Comparison of ENCODE assay signal across 11 mouse cellular contexts in genomic region chr11:80696350-80696749, GRCm38 (mm10).
DNase-seq lines count a peak whose midpoint lies in the region; ATAC-seq and TF ChIP-seq lines count a peak whose summit lies in the region.
"Had no signal": no experiment of that assay in that cellular context is flagged by ENCODE, and none has a peak within 500 bp of the region (broad histone marks: within the 10 kb centered on the region; RNA-seq: fewer than 3 reads in every experiment).

No protein-coding gene starts in this region.

- no peak overlapping the region for H3K4me2 ChIP-seq in hindbrain, postnatal 0 days (ENCODE audit: low read depth, low read length)
- H3K4me2 ChIP-seq in hindbrain, embryonic 16.5 days (ENCODE audit: low read length) = no peak overlapping the region
- no peak overlapping the region for H3K4me2 ChIP-seq in kidney, embryonic 14.5 days (replicated peaks; ENCODE audit: low read depth, low read length)
- H3K4me2 ChIP-seq: embryonic facial prominence, embryonic 13.5 days; limb, embryonic 15.5 days; stomach, embryonic 15.5 days had no signal

- no peak for ATAC-seq in hindbrain, postnatal 0 days
- ATAC-seq in hindbrain, embryonic 16.5 days = no peak
- peak; percentile 76 for ATAC-seq in erythroblast, adult 5-6 weeks (replicated peaks; ENCODE audit: low FRiP score, poor library complexity, severe bottlenecking)
- no peak for ATAC-seq in kidney, embryonic 14.5 days (ENCODE audit: low FRiP score, low TSS enrichment)

- no peak overlapping the region for H3K27ac ChIP-seq in hindbrain, postnatal 0 days
- H3K27ac ChIP-seq in hindbrain, embryonic 16.5 days (ENCODE audit: low read depth, low read length) = no peak overlapping the region
- H3K27ac ChIP-seq in ES-E14 (ENCODE audit: insufficient read depth, low read depth, low read length, poor library complexity, severe bottlenecking) = no peak overlapping the region
- H3K27ac ChIP-seq in kidney, embryonic 14.5 days (ENCODE audit: low read depth, low read length) = no peak overlapping the region
- H3K27ac ChIP-seq: embryonic facial prominence, embryonic 13.5 days; limb, embryonic 15.5 days; stomach, embryonic 15.5 days had no signal

- H3K9ac ChIP-seq in hindbrain, postnatal 0 days (replicated peaks; ENCODE audit: low read length) = no peak overlapping the region
- no peak overlapping the region for H3K9ac ChIP-seq in hindbrain, embryonic 16.5 days (ENCODE audit: low read depth, low read length)
- H3K9ac ChIP-seq in ES-E14 (ENCODE audit: insufficient read depth, low read depth, low read length, poor library complexity, severe bottlenecking) = no peak overlapping the region
- H3K9ac ChIP-seq in kidney, embryonic 14.5 days (ENCODE audit: low read depth, low read length) = no peak overlapping the region
- H3K9ac ChIP-seq: embryonic facial prominence, embryonic 13.5 days; limb, embryonic 15.5 days; stomach, embryonic 15.5 days had no signal

- H3K36me3 ChIP-seq in hindbrain, postnatal 0 days (ENCODE audit: insufficient read depth, low read length) = no peaks in the 10 kb centered on the region
- no peaks in the 10 kb centered on the region for H3K36me3 ChIP-seq in hindbrain, embryonic 16.5 days (ENCODE audit: control insufficient read depth, insufficient read depth, low read length)
- H3K36me3 ChIP-seq in ES-E14 (ENCODE audit: control insufficient read depth, insufficient read depth, low read length, poor library complexity, severe bottlenecking) = no peaks in the 10 kb centered on the region
- H3K36me3 ChIP-seq in kidney, embryonic 14.5 days (ENCODE audit: control insufficient read depth, insufficient read depth, low read length) = no peaks in the 10 kb centered on the region
- H3K36me3 ChIP-seq: embryonic facial prominence, embryonic 13.5 days; limb, embryonic 15.5 days; stomach, embryonic 15.5 days had no signal

- in situ Hi-C loops in ES-E14 (cut with MboI; ENCODE audit: low sequenced_read_pairs in 2 of 2, unreplicated experiment in 2 of 2) = loop anchor here in 1 of 2 experiments (25.0 kb wide), 1 partner anchor 166 kb away; the partner anchor contains the start of gene Spaca3

- H3K4me1 ChIP-seq in hindbrain, postnatal 0 days (ENCODE audit: insufficient read depth, low read length) = no peaks in the 10 kb centered on the region
- H3K4me1 ChIP-seq in hindbrain, embryonic 16.5 days (ENCODE audit: control insufficient read depth, insufficient read depth, low read depth, low read length) = no peaks in the 10 kb centered on the region
- no peaks in the 10 kb centered on the region for H3K4me1 ChIP-seq in ES-E14 (ENCODE audit: control insufficient read depth in 2 of 2, insufficient read depth in 2 of 2, low read length in 2 of 2, poor library complexity in 1 of 2)
- no peaks in the 10 kb centered on the region for H3K4me1 ChIP-seq in kidney, embryonic 14.5 days (ENCODE audit: control insufficient read depth, insufficient read depth, low read length)
- H3K4me1 ChIP-seq: embryonic facial prominence, embryonic 13.5 days; limb, embryonic 15.5 days; stomach, embryonic 15.5 days had no signal

- H3K27me3 ChIP-seq in hindbrain, postnatal 0 days (ENCODE audit: insufficient read depth, low read length) = no peaks in the 10 kb centered on the region
- no peaks in the 10 kb centered on the region for H3K27me3 ChIP-seq in hindbrain, embryonic 16.5 days (replicated peaks; ENCODE audit: control insufficient read depth, insufficient read depth, low read length)
- H3K27me3 ChIP-seq in kidney, embryonic 14.5 days (ENCODE audit: control insufficient read depth, insufficient read depth, low read length) = no peaks in the 10 kb centered on the region
- H3K27me3 ChIP-seq: embryonic facial prominence, embryonic 13.5 days; stomach, embryonic 15.5 days had no signal

- no peaks in the 10 kb centered on the region for H3K9me3 ChIP-seq in hindbrain, postnatal 0 days (ENCODE audit: low read length)
- no peaks in the 10 kb centered on the region for H3K9me3 ChIP-seq in hindbrain, embryonic 16.5 days (ENCODE audit: control insufficient read depth, low read length)
- no peaks in the 10 kb centered on the region for H3K9me3 ChIP-seq in ES-E14 (ENCODE audit: control insufficient read depth, insufficient read depth, low read depth, low read length)
- no peaks in the 10 kb centered on the region for H3K9me3 ChIP-seq in kidney, embryonic 14.5 days (ENCODE audit: control insufficient read depth, low read length)
- H3K9me3 ChIP-seq: embryonic facial prominence, embryonic 13.5 days; limb, embryonic 15.5 days; stomach, embryonic 15.5 days had no signal

- TF ChIP-seq CTCF in hindbrain, postnatal 0 days (IDR thresholded peaks at IDR 0.05; ENCODE audit: low read depth) = peak; percentile 85

- peak; percentile 84 for DNase-seq in hindbrain, postnatal 0 days (ENCODE audit: low spot score)
- DNase-seq in 3T3-L1 (ENCODE audit: low read depth, low spot score) = peak; percentile 80
- DNase-seq in ES-E14 (ENCODE audit: low read depth, low spot score) = peak; percentile 26
- peak; percentile 25 for DNase-seq in retina, adult 2 months (ENCODE audit: low read depth, low spot score)
- no peak for DNase-seq in adrenal gland, adult 2 months

- H3K4me3 ChIP-seq in hindbrain, postnatal 0 days (ENCODE audit: low read length) = no peak overlapping the region
- no peak overlapping the region for H3K4me3 ChIP-seq in hindbrain, embryonic 16.5 days (ENCODE audit: low read length)
- H3K4me3 ChIP-seq in ES-E14 (ENCODE audit: insufficient read depth in 1 of 2, low read depth in 1 of 2, low read length in 2 of 2, poor library complexity in 1 of 2, severe bottlenecking in 1 of 2) = no peak overlapping the region
- no peak overlapping the region for H3K4me3 ChIP-seq in kidney, embryonic 14.5 days (ENCODE audit: low read length)
- H3K4me3 ChIP-seq: embryonic facial prominence, embryonic 13.5 days; limb, embryonic 15.5 days; stomach, embryonic 15.5 days had no signal

- 7% methylated on average over 4 of the region's 4 CpGs for WGBS in hindbrain, postnatal 0 days
- 8% methylated on average over 4 of the region's 4 CpGs for WGBS in hindbrain, embryonic 16.5 days
- WGBS in kidney, embryonic 14.5 days = 9% methylated on average over 4 of the region's 4 CpGs

TF ChIP-seq in ES-E14, 5 proteins besides CTCF, POLR2A, EP300 and RAD21:
- TF ChIP-seq ZNF384 (IDR thresholded peaks at IDR 0.05; ENCODE audit: low read depth, low read length) = no peak
- TF ChIP-seq ZC3H11A (IDR thresholded peaks at IDR 0.05; ENCODE audit: borderline replicate concordance, low read depth, low read length) = peak; percentile 52; the same call in 1 of the 2 replicates
